Mouse (Mus musculus) ES-CJ7 (cell line): ENCODE results near the gene Dmp1.

ENCODE experiments used
- DNase-seq: peaks from one replicate; pipeline ENCODE4 v3.0.0; 2011; ENCODE audit warnings: low read depth, low spot score

Dmp1 gene

GRCm38 (mm10) chr5:104261908-104262461, 59.6 kb downstream of the Dmp1 start:
- no peak for DNase-seq

- DNase-seq = no peak
These were observed 60.8 kb downstream of the Dmp1 start for GRCm38 (mm10) chr5:104263014-104263776.
